Mouse (Mus musculus) midbrain, embryonic 11.5 days (tissue): ENCODE results near the gene Ptgdr2. TPM values are rescaled to one million over a fixed set of nuclear protein-coding genes. Genes with fewer than 3 reads are reported as not detected.

ENCODE experiments used
- ATAC-seq: fragments of 200-750 bp; cut with Nextera tagmentation; 2 replicates; pipeline ENCODE4 v1.8.0; 2017; ENCODE audit warnings: moderate TSS enrichment, moderate library complexity; ENCODE audit not compliant: low FRiP score
- DNase-seq: peaks from one replicate; pipeline ENCODE4 v3.0.0; 2015; ENCODE audit warnings: low spot score; ENCODE audit errors: missing footprints
- H3K27ac ChIP-seq: fragments of 300-500 bp; sonication (generic); 2 replicates; pipeline ENCODE4 v1.5.1; 2014; ENCODE audit warnings: low read depth, low read length
- H3K27me3 ChIP-seq: fragments of 300-500 bp; sonication (generic); 2 replicates; pipeline ENCODE4 v1.6.1; 2014; ENCODE audit warnings: mild to moderate bottlenecking, low read length, moderate library complexity, mixed read lengths; ENCODE audit not compliant: control insufficient read depth, insufficient read depth
- H3K36me3 ChIP-seq: fragments of 300-500 bp; sonication (generic); 2 replicates; pipeline ENCODE4 v1.6.1; 2014; ENCODE audit warnings: mild to moderate bottlenecking, low read length, moderate library complexity, mixed read lengths; ENCODE audit not compliant: control insufficient read depth, insufficient read depth
- H3K4me1 ChIP-seq: fragments of 300-500 bp; sonication (generic); 2 replicates; pipeline ENCODE4 v1.6.1; 2014; ENCODE audit warnings: low read length; ENCODE audit not compliant: control insufficient read depth, insufficient read depth
- H3K4me2 ChIP-seq: fragments of 300-500 bp; sonication (generic); 2 replicates; pipeline ENCODE4 v1.6.1; 2014; ENCODE audit warnings: mild to moderate bottlenecking, moderate library complexity
- H3K4me3 ChIP-seq: fragments of 300-500 bp; sonication (generic); 2 replicates; pipeline ENCODE4 v1.5.1; 2014; ENCODE audit warnings: low read depth, low read length
- H3K9ac ChIP-seq: fragments of 300-500 bp; sonication (generic); 2 replicates; pipeline ENCODE4 v1.6.1; 2014; ENCODE audit warnings: low read length
- H3K9me3 ChIP-seq: fragments of 300-500 bp; sonication (generic); 2 replicates; pipeline ENCODE4 v1.6.1; 2016; ENCODE audit warnings: low read length; ENCODE audit not compliant: control insufficient read depth
- WGBS: fragments of 180-500 bp; shearing (Covaris S2); extraction: QIAGEN DNeasy Blood & Tissue Kit; methylation state at CpG from one replicate; pipeline ENCODE4 v1.1.7; 2014; 5-methylcytosine and 5-hydroxymethylcytosine counted together
- polyA plus RNA-seq: library from polyadenylated mRNA; unstranded; fragments of >200 nt; fragmentation: Nextera tagmentation; extraction: Ambion mirVana; gene quantifications from 2 replicates; pipeline ENCODE4 v1.2.1, GENCODE M21; 2014

The Ptgdr2 gene
- 0.05 and 0.12 TPM in 2 replicates for polyA plus RNA-seq

GRCm38 (mm10) chr19:10937110-10937563, at the start of gene Ptgdr2:
Ptgdr2 (plus strand) TSS chr19:10937160.
- H3K9me3 ChIP-seq, result no peaks in the 10 kb centered on the region
- 70% methylated on average over 5 of the region's 5 CpGs for WGBS

DNA sequence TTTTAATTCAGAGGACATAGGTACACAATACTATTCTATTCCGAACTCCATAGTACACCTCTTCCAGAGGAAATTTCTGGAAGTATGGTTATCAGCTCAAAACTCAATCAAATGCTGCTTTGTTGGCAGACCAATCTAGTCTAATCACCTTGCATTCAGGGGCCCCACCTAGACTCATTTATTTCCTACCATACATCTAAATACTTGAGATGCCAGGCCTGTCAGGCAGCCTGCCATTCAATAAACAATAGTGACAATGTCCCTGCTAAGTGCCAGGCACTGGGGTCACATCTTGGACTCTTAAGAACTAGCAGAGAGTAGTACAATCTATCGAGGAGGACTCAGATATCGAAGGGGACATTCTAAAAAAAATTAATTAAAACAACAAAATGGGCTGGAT, 44.8 kb upstream of the Ptgdr2 start:
- Histone ChIP-seq H3K9me3 (no peaks in the 10 kb centered on the region), H3K9ac (no peak overlapping the region), H3K27me3 (no peaks in the 10 kb centered on the region), H3K4me1 (peaks cover 10% of the 10 kb centered on the region), H3K4me2 (no peak overlapping the region), H3K36me3 (no peaks in the 10 kb centered on the region), H3K27ac (no peak overlapping the region), H3K4me3 (no peak overlapping the region)
- no peak for ATAC-seq
- WGBS, result 91% methylated on average over 3 of the region's 3 CpGs
- DNase-seq, result peak; percentile 61

More at GRCm38 (mm10) chr19:10937110-10937563, at the start of gene Ptgdr2:
- DNase-seq (no peak), ATAC-seq (no peak)
- H3K4me3 ChIP-seq, result no peak within 1 kb of the TSS
- no peaks in the 10 kb centered on the region for H3K36me3 ChIP-seq
- no peak within 1 kb of the TSS for H3K27ac ChIP-seq
- no peak within 1 kb of the TSS for H3K4me2 ChIP-seq
- H3K27me3 ChIP-seq, result no peaks in the 10 kb centered on the region
- no peak within 1 kb of the TSS for H3K9ac ChIP-seq
- H3K4me1 ChIP-seq, result peaks cover 12% of the 10 kb centered on the region

DNA sequence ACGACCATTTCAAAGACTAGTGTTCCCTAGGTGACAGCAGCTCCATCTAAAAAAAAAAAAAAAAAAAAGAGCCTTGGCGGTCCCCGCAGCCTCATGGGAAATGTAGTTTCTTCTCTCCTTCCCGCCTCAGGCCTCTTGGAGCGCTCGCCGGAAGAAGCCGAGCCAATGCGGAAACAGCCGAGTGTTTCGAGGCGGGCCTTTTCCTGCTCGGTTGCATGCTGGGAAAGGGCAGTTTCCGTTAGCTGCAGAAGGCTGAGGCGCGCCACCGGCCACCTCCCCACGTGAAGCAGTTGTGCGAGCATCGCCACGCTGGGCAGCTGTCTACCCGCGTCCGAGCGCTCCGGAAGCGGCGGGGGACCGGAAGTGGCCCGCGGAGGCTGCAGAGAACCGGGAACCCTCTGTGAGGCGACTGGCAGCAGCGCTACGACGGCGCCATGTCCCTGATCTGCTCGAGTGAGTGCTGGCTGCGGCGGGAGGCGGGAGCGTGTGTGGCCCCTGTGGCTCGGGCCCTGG, 41.9 kb upstream of the Ptgdr2 start, which contains the start of gene Prpf19:
Gene Prpf19 (plus strand): TSS at position 216 of the 513 bp plus-strand sequence.
- no peaks in the 10 kb centered on the region for H3K27me3 ChIP-seq
- DNase-seq (peak; percentile 100), ATAC-seq (peak; percentile 97)
- peaks cover 11% of the 10 kb centered on the region for H3K4me1 ChIP-seq
- peak within 1 kb of the TSS; percentile 74 for H3K27ac ChIP-seq
- peaks cover 2% of the 10 kb centered on the region; the same call in 1 of the 2 replicates for H3K36me3 ChIP-seq
- H3K9me3 ChIP-seq, result no peaks in the 10 kb centered on the region
- WGBS, result under 1% methylated on average over 43 of the region's 43 CpGs
- H3K9ac ChIP-seq, result peak within 1 kb of the TSS; percentile 91
- H3K4me2 ChIP-seq, result peak within 1 kb of the TSS; percentile 75
- peak within 1 kb of the TSS; percentile 88 for H3K4me3 ChIP-seq

DNA sequence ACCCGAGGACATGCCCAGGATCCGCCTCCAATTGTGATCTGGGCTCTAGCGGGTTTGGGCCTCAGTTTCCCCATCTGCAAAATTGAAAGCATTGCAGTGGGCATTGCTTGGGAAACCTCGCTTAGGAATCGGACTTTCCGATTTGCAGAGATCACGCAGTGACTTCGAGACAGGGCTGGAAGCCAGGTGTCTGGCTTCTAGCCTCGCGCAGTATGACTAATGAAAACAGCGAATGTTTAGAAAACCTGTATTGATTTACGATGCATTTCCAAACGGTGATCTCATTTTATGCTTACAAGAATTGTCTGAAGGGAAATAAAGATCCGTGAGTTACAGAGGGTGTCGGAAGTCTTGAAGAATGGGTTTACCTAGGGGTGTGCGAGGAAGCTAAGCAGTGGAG, 41.3 kb upstream of the Ptgdr2 start:
- ATAC-seq, result no peak
- H3K9me3 ChIP-seq, result no peaks in the 10 kb centered on the region
- H3K27ac ChIP-seq, result peak overlapping the region; percentile 74
- peak; percentile 91 for DNase-seq
- peak overlapping the region; percentile 91 for H3K9ac ChIP-seq
- WGBS, result 3% methylated on average over 16 of the region's 16 CpGs
- H3K4me3 ChIP-seq, result peak overlapping the region; percentile 88
- H3K27me3 ChIP-seq, result no peaks in the 10 kb centered on the region
- H3K4me2 ChIP-seq, result peak overlapping the region; percentile 75
- peaks cover 11% of the 10 kb centered on the region for H3K4me1 ChIP-seq
- H3K36me3 ChIP-seq, result peaks cover 7% of the 10 kb centered on the region

- peaks cover 15% of the 10 kb centered on the region for H3K36me3 ChIP-seq
- ATAC-seq (no peak), DNase-seq (no peak)
- peaks cover 11% of the 10 kb centered on the region for H3K4me1 ChIP-seq
- H3K9ac ChIP-seq, result peak overlapping the region; percentile 91; the same call in 1 of the 2 replicates
- H3K27ac ChIP-seq, result no peak overlapping the region
- peak overlapping the region; percentile 75 for H3K4me2 ChIP-seq
- H3K27me3 ChIP-seq, result no peaks in the 10 kb centered on the region
- 88% methylated on average over 7 of the region's 7 CpGs for WGBS
- no peaks in the 10 kb centered on the region for H3K9me3 ChIP-seq
- H3K4me3 ChIP-seq, result peak overlapping the region; percentile 88; the same call in 1 of the 2 replicates
Measured at GRCm38 (mm10) chr19:10896849-10897248, 40.1 kb upstream of the Ptgdr2 start.

- Histone ChIP-seq H3K4me1 (peaks cover 11% of the 10 kb centered on the region), H3K27me3 (no peaks in the 10 kb centered on the region), H3K27ac (no peak overlapping the region), H3K4me2 (no peak overlapping the region), H3K4me3 (no peak overlapping the region), H3K9ac (no peak overlapping the region), H3K36me3 (peaks cover 17% of the 10 kb centered on the region), H3K9me3 (no peaks in the 10 kb centered on the region)
- WGBS, result 90% methylated on average over 8 of the region's 8 CpGs
- ATAC-seq, result no peak
- DNase-seq, result peak; percentile 14
Measured at GRCm38 (mm10) chr19:10897491-10897890, 39.5 kb upstream of the Ptgdr2 start.

DNA sequence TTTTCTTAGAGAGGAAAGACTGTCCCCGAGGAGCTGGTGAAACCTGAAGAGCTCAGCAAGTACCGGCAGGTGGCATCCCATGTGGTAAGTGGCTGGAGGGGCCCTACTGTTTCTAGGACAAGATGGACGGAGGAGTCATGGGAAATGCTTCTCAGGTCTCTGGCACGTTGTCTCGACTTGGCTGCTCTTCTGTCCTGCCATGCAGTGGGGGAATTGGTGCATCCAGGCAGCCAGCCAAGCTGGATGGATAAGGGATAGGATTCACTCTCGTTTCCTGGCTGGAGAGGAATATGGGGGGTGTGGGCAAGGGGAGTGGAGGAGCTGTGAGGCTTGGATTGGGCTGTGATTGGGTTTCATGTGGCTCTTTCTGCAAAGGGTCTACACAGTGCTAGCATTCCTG, 36.6 kb upstream of the Ptgdr2 start:
- H3K36me3 ChIP-seq, result peaks cover 36% of the 10 kb centered on the region
- no peaks in the 10 kb centered on the region for H3K9me3 ChIP-seq
- WGBS, result 89% methylated on average over 6 of the region's 6 CpGs
- no peak overlapping the region for H3K27ac ChIP-seq
- peaks cover 11% of the 10 kb centered on the region for H3K4me1 ChIP-seq
- ATAC-seq, result no peak
- no peak overlapping the region for H3K4me3 ChIP-seq
- DNase-seq, result peak; percentile 51
- H3K4me2 ChIP-seq, result no peak overlapping the region
- H3K9ac ChIP-seq, result no peak overlapping the region
- no peaks in the 10 kb centered on the region for H3K27me3 ChIP-seq

GRCm38 (mm10) chr19:10901046-10901445, 35.9 kb upstream of the Ptgdr2 start:
- DNase-seq (peak; percentile 66), ATAC-seq (no peak)
- H3K9ac ChIP-seq, result no peak overlapping the region
- no peak overlapping the region for H3K4me2 ChIP-seq
- no peak overlapping the region for H3K27ac ChIP-seq
- peaks cover 36% of the 10 kb centered on the region for H3K36me3 ChIP-seq
- H3K9me3 ChIP-seq, result no peaks in the 10 kb centered on the region
- no peak overlapping the region for H3K4me3 ChIP-seq
- WGBS, result 95% methylated on average over 5 of the region's 5 CpGs
- peaks cover 9% of the 10 kb centered on the region for H3K4me1 ChIP-seq
- no peaks in the 10 kb centered on the region for H3K27me3 ChIP-seq

GRCm38 (mm10) chr19:10904512-10904911, 32.4 kb upstream of the Ptgdr2 start:
- Histone ChIP-seq H3K9me3 (no peaks in the 10 kb centered on the region), H3K4me2 (no peak overlapping the region), H3K27me3 (no peaks in the 10 kb centered on the region), H3K9ac (no peak overlapping the region), H3K4me1 (no peaks in the 10 kb centered on the region), H3K36me3 (peaks cover 37% of the 10 kb centered on the region), H3K4me3 (no peak overlapping the region), H3K27ac (no peak overlapping the region)
- WGBS, result 97% methylated on average over 5 of the region's 5 CpGs
- no peak for ATAC-seq
- DNase-seq, result no peak
